ENCODE assay signal across 16 mouse cellular contexts in genomic region chr1:47961860-47962259, GRCm38 (mm10).
DNase-seq lines count a peak whose midpoint lies in the region; ATAC-seq lines count a peak whose summit lies in the region.
"Had no signal": no experiment of that assay in that cellular context is flagged by ENCODE, and none has a peak within 500 bp of the region (broad histone marks: within the 10 kb centered on the region; RNA-seq: fewer than 3 reads in every experiment).

No protein-coding gene starts in this region.

- DNase-seq in frontal cortex, postnatal 14 days (ENCODE audit: low spot score in 2 of 2) = no peak
- peak; percentile 8 to 10 for DNase-seq in right cerebral cortex, adult 2 months (ENCODE audit: low spot score in 2 of 2)
- DNase-seq in right cerebral cortex, postnatal 4 days = no peak
- DNase-seq in layer of hippocampus, adult 9-11 months = peak; percentile 35
- no peak for DNase-seq in heart, adult 9 months (ENCODE audit: low spot score in 2 of 2)
- no peak for DNase-seq in ovary, postnatal 36 days (ENCODE audit: low spot score)
- DNase-seq: adrenal gland, postnatal 36 days; cerebellum, adult 11 months; gastrocnemius, postnatal 14 days; kidney, adult 11 months; kidney, postnatal 36 days; liver, postnatal 0 days; lung, postnatal 36 days; thymus, adult 18-20 months had no signal

- ATAC-seq in frontal cortex, adult (ENCODE audit: low TSS enrichment) = peak; percentile 57; the same call in 1 of the 2 replicates
- ATAC-seq: liver, postnatal 0 days; midbrain, embryonic 15.5 days had no signal

Comparison
In these comparisons a context has a peak if more than half of its experiments do, and no peak if none do; other contexts are left out.
1. DNase-seq: peak in right cerebral cortex, adult 2 months (2 of 2) and layer of hippocampus, adult 9-11 months (single experiment); none in frontal cortex, postnatal 14 days (0 of 2), right cerebral cortex, postnatal 4 days (single experiment), heart, adult 9 months (0 of 2) and ovary, postnatal 36 days (single experiment).